Mouse (Mus musculus): Measurements from ENCODE around the gene Gm45837. TPM values are rescaled to one million over a fixed set of nuclear protein-coding genes. Genes with fewer than 3 reads are reported as not detected.
"Not testable (repeated sequence)": the region's sequence is repeated elsewhere in the genome, so short reads cannot be mapped to it uniquely, and the experiment has no call there.

The Gm45837 gene
- polyA plus RNA-seq, 1 experiment from 2014 or later, result not detected

GRCm38 (mm10) chr7:101541132-101541531, 130.4 kb downstream of the Gm45837 start:
- no peak overlapping the region for H3K4me2 ChIP-seq
- no peak overlapping the region for H3K4me3 ChIP-seq (ENCODE audit: low read depth, low read length)
- H3K9me3 ChIP-seq (ENCODE audit: low read depth, low read length), result no peaks in the 10 kb centered on the region
- no peaks in the 10 kb centered on the region for H3K27me3 ChIP-seq (ENCODE audit: insufficient read depth, low read length)
- no peak overlapping the region for H3K9ac ChIP-seq
- H3K36me3 ChIP-seq (ENCODE audit: insufficient read depth), result no peaks in the 10 kb centered on the region
- 6% methylated on average over 11 of the region's 11 CpGs for WGBS
- TF ChIP-seq CTCF (IDR thresholded peaks at IDR 0.05; ENCODE audit: low read depth), result peak; percentile 79
- no peaks in the 10 kb centered on the region for H3K4me1 ChIP-seq (ENCODE audit: insufficient read depth)
- H3K27ac ChIP-seq (ENCODE audit: low read depth), result no peak overlapping the region
- ATAC-seq (ENCODE audit: insufficient read depth), result no peak
- peak; percentile 92 for DNase-seq

- no peaks in the 10 kb centered on the region for H3K9me3 ChIP-seq (ENCODE audit: low read depth, low read length)
Measured at GRCm38 (mm10) chr7:101541734-101542133, 131.0 kb downstream of the Gm45837 start.

GRCm38 (mm10) chr7:101547651-101548050, 137.0 kb downstream of the Gm45837 start:
- TF ChIP-seq CTCF (IDR thresholded peaks at IDR 0.05; ENCODE audit: low read depth), result no peak
- no peak for ATAC-seq (ENCODE audit: insufficient read depth)
- no peak overlapping the region for H3K4me3 ChIP-seq (ENCODE audit: low read depth, low read length)
- no peaks in the 10 kb centered on the region for H3K4me1 ChIP-seq (ENCODE audit: insufficient read depth)
- H3K9me3 ChIP-seq (ENCODE audit: low read depth, low read length), result no peaks in the 10 kb centered on the region
- H3K27me3 ChIP-seq (ENCODE audit: insufficient read depth, low read length), result no peaks in the 10 kb centered on the region
- no peak overlapping the region for H3K9ac ChIP-seq
- no peak overlapping the region for H3K4me2 ChIP-seq
- no peak overlapping the region for H3K27ac ChIP-seq (ENCODE audit: low read depth)
- 79% methylated on average over 3 of the region's 3 CpGs for WGBS
- DNase-seq, result no peak
- no peaks in the 10 kb centered on the region for H3K36me3 ChIP-seq (ENCODE audit: insufficient read depth)

More at GRCm38 (mm10) chr7:101541734-101542133, 131.0 kb downstream of the Gm45837 start:
- DNase-seq, result no peak
- Histone ChIP-seq H3K4me1 (ENCODE audit: insufficient read depth) (no peaks in the 10 kb centered on the region), H3K27me3 (ENCODE audit: insufficient read depth, low read length) (no peaks in the 10 kb centered on the region), H3K9ac (no peak overlapping the region), H3K4me2 (no peak overlapping the region), H3K4me3 (ENCODE audit: low read depth, low read length) (no peak overlapping the region), H3K36me3 (ENCODE audit: insufficient read depth) (no peaks in the 10 kb centered on the region), H3K27ac (ENCODE audit: low read depth) (no peak overlapping the region)
- no peak for TF ChIP-seq CTCF (IDR thresholded peaks at IDR 0.05; ENCODE audit: low read depth)
- 76% methylated on average over 10 of the region's 10 CpGs for WGBS
- ATAC-seq (ENCODE audit: insufficient read depth), result no peak

- H3K27me3 ChIP-seq (ENCODE audit: insufficient read depth, low read length), result no peaks in the 10 kb centered on the region
- no peaks in the 10 kb centered on the region for H3K9me3 ChIP-seq (ENCODE audit: low read depth, low read length)
- H3K4me2 ChIP-seq, result no peak overlapping the region
- DNase-seq (no peak), ATAC-seq (ENCODE audit: insufficient read depth) (no peak)
- no peak overlapping the region for H3K9ac ChIP-seq
- no peaks in the 10 kb centered on the region for H3K4me1 ChIP-seq (ENCODE audit: insufficient read depth)
- TF ChIP-seq CTCF (IDR thresholded peaks at IDR 0.05; ENCODE audit: low read depth), result no peak
- H3K36me3 ChIP-seq (ENCODE audit: insufficient read depth), result no peaks in the 10 kb centered on the region
- H3K27ac ChIP-seq (ENCODE audit: low read depth), result no peak overlapping the region
- WGBS, result 77% methylated on average over 3 of the region's 3 CpGs
- no peak overlapping the region for H3K4me3 ChIP-seq (ENCODE audit: low read depth, low read length)
Measured at GRCm38 (mm10) chr7:101549266-101549665, 138.6 kb downstream of the Gm45837 start.

- WGBS, result 47% methylated on average over 7 of the region's 7 CpGs
- H3K36me3 ChIP-seq (ENCODE audit: insufficient read depth), result no peaks in the 10 kb centered on the region
- H3K27me3 ChIP-seq (ENCODE audit: insufficient read depth, low read length), result no peaks in the 10 kb centered on the region
- ATAC-seq (ENCODE audit: insufficient read depth) (no peak), DNase-seq (no peak)
- H3K4me3 ChIP-seq (ENCODE audit: low read depth, low read length), result no peak overlapping the region
- no peak overlapping the region for H3K4me2 ChIP-seq
- H3K27ac ChIP-seq (ENCODE audit: low read depth), result no peak overlapping the region
- no peaks in the 10 kb centered on the region for H3K9me3 ChIP-seq (ENCODE audit: low read depth, low read length)
- no peaks in the 10 kb centered on the region for H3K4me1 ChIP-seq (ENCODE audit: insufficient read depth)
- no peak overlapping the region for H3K9ac ChIP-seq
- TF ChIP-seq CTCF (IDR thresholded peaks at IDR 0.05; ENCODE audit: low read depth), result no peak
Measured at GRCm38 (mm10) chr7:101550686-101551485, 140.2 kb downstream of the Gm45837 start.

DNA sequence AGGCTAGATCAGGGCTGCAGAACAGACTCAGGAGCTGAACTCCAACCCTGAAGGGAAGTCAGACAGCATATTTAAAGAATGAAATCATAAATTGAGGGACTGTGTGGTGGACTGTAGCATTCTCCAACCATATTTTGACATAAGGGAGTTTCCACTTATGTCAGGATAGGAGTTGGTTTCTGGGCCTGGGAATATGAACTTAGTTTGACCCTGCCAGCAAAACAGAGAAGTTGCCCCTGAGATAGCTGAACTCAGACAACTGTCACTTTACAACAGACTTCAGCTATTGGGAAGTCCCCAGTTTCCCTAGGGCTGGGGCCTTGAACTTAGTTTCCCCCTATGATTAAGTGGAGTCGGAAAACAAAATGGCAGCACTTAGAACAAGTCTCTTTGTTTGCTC, 140.8 kb downstream of the Gm45837 start:
- Histone ChIP-seq H3K36me3 (ENCODE audit: insufficient read depth) (no peaks in the 10 kb centered on the region), H3K27me3 (ENCODE audit: insufficient read depth, low read length) (no peaks in the 10 kb centered on the region)

GRCm38 (mm10) chr7:101555473-101555872, 144.8 kb downstream of the Gm45837 start:
- not testable (repeated sequence) for ATAC-seq (ENCODE audit: insufficient read depth)

More for the DNA sequence above, 140.8 kb downstream of the Gm45837 start:
- H3K4me1 ChIP-seq (ENCODE audit: insufficient read depth), result no peaks in the 10 kb centered on the region
- no peak overlapping the region for H3K4me3 ChIP-seq (ENCODE audit: low read depth, low read length)
- no peaks in the 10 kb centered on the region for H3K9me3 ChIP-seq (ENCODE audit: low read depth, low read length)
- no peak for DNase-seq
- H3K9ac ChIP-seq, result no peak overlapping the region
- no peak overlapping the region for H3K4me2 ChIP-seq
- TF ChIP-seq CTCF (IDR thresholded peaks at IDR 0.05; ENCODE audit: low read depth), result no peak
- ATAC-seq (ENCODE audit: insufficient read depth), result no peak
- no peak overlapping the region for H3K27ac ChIP-seq (ENCODE audit: low read depth)
- 89% methylated on average over 1 of the region's 1 CpGs for WGBS

More at GRCm38 (mm10) chr7:101555473-101555872, 144.8 kb downstream of the Gm45837 start:
- H3K27ac ChIP-seq (ENCODE audit: low read depth); H3K36me3 ChIP-seq (ENCODE audit: insufficient read depth); H3K4me3 ChIP-seq (ENCODE audit: low read depth, low read length); H3K4me1 ChIP-seq (ENCODE audit: insufficient read depth); H3K9me3 ChIP-seq (ENCODE audit: low read depth, low read length); DNase-seq; H3K9ac ChIP-seq; H3K27me3 ChIP-seq (ENCODE audit: insufficient read depth, low read length); H3K4me2 ChIP-seq: not testable (repeated sequence)
- 89% methylated on average over 3 of the region's 3 CpGs for WGBS

Measured in lung, embryonic 14.5 days (tissue).